Mouse (Mus musculus) lung, postnatal 14 days (tissue): Measurements from ENCODE around the gene Cbwd1.
"Not testable (repeated sequence)": the region's sequence is repeated elsewhere in the genome, so short reads cannot be mapped to it uniquely, and the experiment has no call there.

Experiments
- DNase-seq: peaks from one replicate; pipeline ENCODE4 v3.0.0; 2021

The Cbwd1 gene

GRCm38 (mm10) chr19:24896536-24896935 is 64.9 kb downstream of the Cbwd1 start:
- DNase-seq: no peak

- no peak for DNase-seq
Measured at GRCm38 (mm10) chr19:24886888-24887287, 74.5 kb downstream of the Cbwd1 start.

GRCm38 (mm10) chr19:24885504-24885903 is 75.9 kb downstream of the Cbwd1 start:
- peak; percentile 64 for DNase-seq

GRCm38 (mm10) chr19:24881237-24881636 is 80.2 kb downstream of the Cbwd1 start:
- DNase-seq: no peak

- DNase-seq: not testable (repeated sequence)
Measured at GRCm38 (mm10) chr19:24875129-24875870, 86.1 kb downstream of the Cbwd1 start, which contains the start of gene Gm10053. Gene Gm10053, plus strand, starts transcription at chr19:24875686.

GRCm38 (mm10) chr19:24873873-24874272 is 87.5 kb downstream of the Cbwd1 start:
- DNase-seq: peak; percentile 25

GRCm38 (mm10) chr19:24871037-24871635 is 90.3 kb downstream of the Cbwd1 start:
- DNase-seq: peak; percentile 81
